Mouse (Mus musculus) spleen, adult 2 months (tissue): Measurements from ENCODE around the gene H2-Eb2.

ENCODE experiments used
- CTCF ChIP-seq: fragments of 200-500 bp; IDR thresholded peaks from 2 replicates; pipeline ENCODE4 v1.5.1; 2011; ENCODE audit warnings: mild to moderate bottlenecking, inconsistent platforms; ENCODE audit not compliant: insufficient read depth, insufficient read length, insufficient replicate concordance; ENCODE audit errors: extremely low read depth
- POLR2A ChIP-seq: fragments of 200-500 bp; IDR thresholded peaks from 2 replicates; pipeline ENCODE4 v1.6.1; 2011; ENCODE audit warnings: low read depth, low read length, inconsistent platforms

- TF ChIP-seq CTCF, result no peak
- TF ChIP-seq POLR2A, result no peak
Observed at GRCm38 (mm10) chr17:34377450-34378209, 52.2 kb downstream of the H2-Eb2 start.
